Mouse (Mus musculus): ENCODE measurements around the gene Itga8.

Itga8 gene

GRCm38 (mm10) chr2:12294060-12294459 lies 7.7 kb downstream of the Itga8 start:
- DNase-seq (ENCODE audit: low spot score in 2 of 2) = no peak

GRCm38 (mm10) chr2:12293458-12293857 lies 8.3 kb downstream of the Itga8 start:
- DNase-seq (ENCODE audit: low spot score in 2 of 2) = no peak

GRCm38 (mm10) chr2:12292023-12292820 lies 9.5 kb downstream of the Itga8 start:
- DNase-seq (ENCODE audit: low spot score in 2 of 2) = no peak

- no peak for DNase-seq (ENCODE audit: low spot score in 2 of 2)
These were observed 11.5 kb downstream of the Itga8 start for GRCm38 (mm10) chr2:12290235-12290634.

GRCm38 (mm10) chr2:12287831-12288230 lies 13.9 kb downstream of the Itga8 start:
- DNase-seq (ENCODE audit: low spot score in 2 of 2) = no peak

- no peak for DNase-seq (ENCODE audit: low spot score in 2 of 2)
These were observed 21.1 kb downstream of the Itga8 start for GRCm38 (mm10) chr2:12280664-12281063.

GRCm38 (mm10) chr2:12279070-12279612 lies 22.6 kb downstream of the Itga8 start:
- no peak for DNase-seq (ENCODE audit: low spot score in 2 of 2)

- no peak for DNase-seq (ENCODE audit: low spot score in 2 of 2)
These were observed 44.9 kb downstream of the Itga8 start for GRCm38 (mm10) chr2:12256635-12257317.

- no peak for DNase-seq (ENCODE audit: low spot score in 2 of 2)
These were observed 45.8 kb downstream of the Itga8 start for GRCm38 (mm10) chr2:12255901-12256300.

GRCm38 (mm10) chr2:12235345-12235744 lies 66.4 kb downstream of the Itga8 start:
- DNase-seq (ENCODE audit: low spot score in 2 of 2) = no peak

GRCm38 (mm10) chr2:12229721-12230120 lies 72.0 kb downstream of the Itga8 start:
- no peak for DNase-seq (ENCODE audit: low spot score in 2 of 2)

GRCm38 (mm10) chr2:12228335-12228734 lies 73.4 kb downstream of the Itga8 start:
- DNase-seq (ENCODE audit: low spot score in 2 of 2) = no peak

GRCm38 (mm10) chr2:12227243-12227642 lies 74.5 kb downstream of the Itga8 start:
- DNase-seq (ENCODE audit: low spot score in 2 of 2) = no peak

GRCm38 (mm10) chr2:12226367-12226766 lies 75.4 kb downstream of the Itga8 start:
- DNase-seq (ENCODE audit: low spot score in 2 of 2) = no peak

GRCm38 (mm10) chr2:12221671-12222070 lies 80.1 kb downstream of the Itga8 start:
- no peak for DNase-seq (ENCODE audit: low spot score in 2 of 2)

- no peak for DNase-seq (ENCODE audit: low spot score in 2 of 2)
These were observed 88.3 kb downstream of the Itga8 start for GRCm38 (mm10) chr2:12213464-12213790.

GRCm38 (mm10) chr2:12212662-12213463 lies 88.9 kb downstream of the Itga8 start:
- no peak for DNase-seq (ENCODE audit: low spot score in 2 of 2)

GRCm38 (mm10) chr2:12208142-12208541 lies 93.6 kb downstream of the Itga8 start:
- DNase-seq (ENCODE audit: low spot score in 2 of 2) = no peak

GRCm38 (mm10) chr2:12206353-12206752 lies 95.4 kb downstream of the Itga8 start:
- no peak for DNase-seq (ENCODE audit: low spot score in 2 of 2)

- DNase-seq (ENCODE audit: low spot score in 2 of 2) = no peak
These were observed 95.8 kb downstream of the Itga8 start for GRCm38 (mm10) chr2:12205875-12206274.

GRCm38 (mm10) chr2:12203231-12203630 lies 98.5 kb downstream of the Itga8 start:
- no peak for DNase-seq (ENCODE audit: low spot score in 2 of 2)

GRCm38 (mm10) chr2:12198699-12199098 lies 103.0 kb downstream of the Itga8 start:
- no peak for DNase-seq (ENCODE audit: low spot score in 2 of 2)
